Mouse (Mus musculus) forebrain, embryonic 13.5 days (tissue): ENCODE results near the gene Ccdc162. TPM values are rescaled to one million over a fixed set of nuclear protein-coding genes. Genes with fewer than 3 reads are reported as not detected.

Source experiments
- ATAC-seq: fragments of 200-750 bp; cut with Nextera tagmentation; 2 replicates; pipeline ENCODE4 v1.8.0; 2017
- H3K27ac ChIP-seq: fragments of 300-500 bp; sonication (generic); 2 replicates; pipeline ENCODE4 v1.5.1; 2015; ENCODE audit warnings: inconsistent platforms, mild to moderate bottlenecking, moderate library complexity
- H3K27me3 ChIP-seq: fragments of 300-500 bp; sonication (generic); 2 replicates; pipeline ENCODE4 v1.6.1; 2015; ENCODE audit warnings: mild to moderate bottlenecking, inconsistent platforms
- H3K36me3 ChIP-seq: fragments of 300-500 bp; sonication (generic); 2 replicates; pipeline ENCODE4 v1.6.1; 2015; ENCODE audit warnings: mild to moderate bottlenecking, inconsistent platforms; ENCODE audit not compliant: poor library complexity, severe bottlenecking
- H3K4me1 ChIP-seq: fragments of 300-500 bp; sonication (generic); 2 replicates; pipeline ENCODE4 v1.6.1; 2015; ENCODE audit warnings: inconsistent platforms
- H3K4me2 ChIP-seq: fragments of 300-500 bp; sonication (generic); 2 replicates; pipeline ENCODE4 v1.6.1; 2015; ENCODE audit warnings: inconsistent platforms, mild to moderate bottlenecking, moderate library complexity
- H3K4me3 ChIP-seq: fragments of 300-500 bp; sonication (generic); 2 replicates; pipeline ENCODE4 v1.5.1; 2015; ENCODE audit warnings: mild to moderate bottlenecking, inconsistent platforms
- H3K9ac ChIP-seq: fragments of 300-500 bp; sonication (generic); 2 replicates; pipeline ENCODE4 v1.6.1; 2015; ENCODE audit warnings: mild to moderate bottlenecking, inconsistent platforms
- H3K9me3 ChIP-seq: fragments of 300-500 bp; sonication (generic); replicated peaks from 2 replicates; pipeline ENCODE4 v1.6.1; 2016; ENCODE audit warnings: inconsistent platforms
- WGBS: fragments of 180-500 bp; shearing (Covaris S2); methylation state at CpG from one replicate; pipeline ENCODE4 v1.1.7; 2015; 5-methylcytosine and 5-hydroxymethylcytosine counted together
- polyA plus RNA-seq: library from polyadenylated mRNA; unstranded; fragments of >200 nt; fragmentation: Nextera tagmentation; extraction: Ambion mirVana; gene quantifications from 2 replicates; pipeline ENCODE4 v1.2.1, GENCODE M21; 2015

The Ccdc162 gene
- polyA plus RNA-seq, 1 experiment from 2014 or later, result 0.31 TPM

DNA sequence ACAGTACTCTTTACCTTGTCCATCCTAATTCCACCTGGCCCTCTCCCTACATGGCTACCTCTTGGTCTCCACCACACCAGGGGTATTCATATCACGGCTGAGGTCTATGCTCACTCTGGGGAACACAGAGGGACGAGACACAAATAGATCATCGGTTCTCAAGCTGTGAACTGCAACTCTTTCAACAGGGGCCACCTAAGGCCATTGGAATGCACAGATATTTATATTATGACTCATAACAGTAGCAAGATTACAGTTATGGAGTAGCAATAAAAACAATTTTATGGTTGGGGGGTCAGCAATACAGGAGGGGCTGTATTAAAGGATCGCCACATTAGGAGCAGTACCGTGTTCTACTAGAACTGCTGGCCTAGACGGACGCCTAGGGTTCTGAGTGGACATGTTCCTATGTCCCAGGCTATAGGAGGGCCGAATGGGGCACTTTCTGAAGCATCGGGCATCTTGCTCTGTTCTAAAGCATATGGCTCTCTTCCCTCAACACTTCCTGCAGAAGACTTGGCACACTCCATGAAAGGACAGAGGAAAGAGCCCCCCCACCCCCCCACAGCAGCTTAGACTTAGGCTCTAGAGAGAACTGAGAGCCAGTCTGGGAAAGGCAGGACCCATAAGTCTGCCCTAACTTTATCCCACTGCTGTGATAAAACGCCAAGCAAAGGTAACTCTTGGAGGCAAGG is 154.6 kb downstream of the Ccdc162 start:
- Histone ChIP-seq H3K27ac (no peak overlapping the region), H3K36me3 (no peaks in the 10 kb centered on the region), H3K9ac (no peak overlapping the region), H3K4me2 (no peak overlapping the region), H3K4me1 (no peaks in the 10 kb centered on the region), H3K27me3 (no peaks in the 10 kb centered on the region), H3K9me3 (peaks cover 15% of the 10 kb centered on the region; the same call in 1 of the 2 replicates), H3K4me3 (no peak overlapping the region)
- no peak for ATAC-seq
- 93% methylated on average over 10 of the region's 10 CpGs for WGBS

DNA sequence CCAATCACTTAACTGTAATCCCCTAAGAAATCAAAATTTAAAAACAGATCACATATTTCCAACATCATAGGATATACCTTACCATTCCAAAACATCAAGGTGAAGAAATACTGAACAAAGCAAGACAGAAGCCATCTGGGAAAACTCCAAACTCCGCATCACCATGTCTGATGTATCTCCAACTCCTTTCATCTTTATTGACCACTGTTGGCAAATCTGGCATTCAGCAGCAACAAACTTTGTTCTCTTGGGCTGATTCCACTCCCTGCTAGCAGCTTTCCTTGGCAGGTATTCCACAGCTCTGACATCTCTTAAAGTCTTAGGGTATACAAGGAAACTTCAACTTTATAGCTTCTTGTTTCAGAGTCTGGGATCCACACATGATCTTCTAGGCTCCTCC is 158.0 kb downstream of the Ccdc162 start:
- Histone ChIP-seq H3K36me3 (no peaks in the 10 kb centered on the region), H3K4me1 (peaks cover 4% of the 10 kb centered on the region), H3K27ac (no peak overlapping the region), H3K9ac (no peak overlapping the region), H3K27me3 (no peaks in the 10 kb centered on the region), H3K9me3 (peaks cover 15% of the 10 kb centered on the region; the same call in 1 of the 2 replicates), H3K4me3 (no peak overlapping the region), H3K4me2 (no peak overlapping the region)
- ATAC-seq, result no peak
- WGBS, result 100% methylated on average over 1 of the region's 1 CpGs

- no peak overlapping the region for H3K4me3 ChIP-seq
- 0 out of 2 replicates have a peak, but pooled peaks cover 3% of the 10 kb centered on the region for H3K9me3 ChIP-seq
- no peaks in the 10 kb centered on the region for H3K27me3 ChIP-seq
- WGBS, result 87% methylated on average over 3 of the region's 3 CpGs
- no peak overlapping the region for H3K4me2 ChIP-seq
- no peak overlapping the region for H3K27ac ChIP-seq
- peaks cover 12% of the 10 kb centered on the region for H3K4me1 ChIP-seq
- no peak overlapping the region for H3K9ac ChIP-seq
- H3K36me3 ChIP-seq, result no peaks in the 10 kb centered on the region
- no peak for ATAC-seq
These were observed 161.4 kb downstream of the Ccdc162 start for GRCm38 (mm10) chr10:41555081-41555480.

GRCm38 (mm10) chr10:41553711-41554110 is 162.7 kb downstream of the Ccdc162 start:
- no peak overlapping the region for H3K4me2 ChIP-seq
- H3K36me3 ChIP-seq, result no peaks in the 10 kb centered on the region
- no peaks in the 10 kb centered on the region for H3K27me3 ChIP-seq
- WGBS, result 63% methylated on average over 4 of the region's 4 CpGs
- H3K9me3 ChIP-seq, result peaks cover 9% of the 10 kb centered on the region
- ATAC-seq, result no peak
- H3K4me3 ChIP-seq, result no peak overlapping the region
- peaks cover 12% of the 10 kb centered on the region for H3K4me1 ChIP-seq
- H3K9ac ChIP-seq, result no peak overlapping the region
- H3K27ac ChIP-seq, result no peak overlapping the region

- 32% methylated on average over 14 of the region's 14 CpGs for WGBS
These were observed 163.4 kb downstream of the Ccdc162 start for GRCm38 (mm10) chr10:41552847-41553589.

DNA sequence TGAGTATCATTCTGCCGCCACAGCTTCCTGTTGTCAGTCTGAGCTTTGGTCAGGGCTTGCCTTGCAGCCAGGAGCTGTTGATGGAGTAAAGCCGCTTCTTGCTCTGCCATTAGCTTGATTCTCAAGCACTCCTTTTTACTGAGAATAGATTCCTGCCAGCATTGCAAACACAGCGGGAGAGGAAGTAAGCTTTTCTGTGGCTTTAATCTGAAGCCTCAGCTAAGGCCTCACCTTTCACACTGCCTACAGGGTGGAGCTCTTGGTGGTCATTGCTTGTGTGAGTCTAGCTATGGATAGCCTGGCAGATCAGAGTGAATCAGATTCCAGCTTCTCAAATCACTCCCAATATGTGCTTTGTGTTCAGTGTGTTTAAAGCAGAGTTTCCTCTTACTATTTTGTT is 164.1 kb downstream of the Ccdc162 start:
- Histone ChIP-seq H3K4me1 (peaks cover 12% of the 10 kb centered on the region), H3K9ac (no peak overlapping the region), H3K27ac (no peak overlapping the region), H3K27me3 (no peaks in the 10 kb centered on the region), H3K36me3 (no peaks in the 10 kb centered on the region), H3K4me3 (no peak overlapping the region), H3K4me2 (no peak overlapping the region), H3K9me3 (peaks cover 9% of the 10 kb centered on the region)
- ATAC-seq, result no peak
- 15% methylated on average over 3 of the region's 3 CpGs for WGBS

More at GRCm38 (mm10) chr10:41552847-41553589, 163.4 kb downstream of the Ccdc162 start:
- H3K36me3 ChIP-seq, result no peaks in the 10 kb centered on the region
- H3K4me2 ChIP-seq, result no peak overlapping the region
- H3K9me3 ChIP-seq, result peaks cover 9% of the 10 kb centered on the region
- no peak overlapping the region for H3K27ac ChIP-seq
- peak; percentile 70 for ATAC-seq
- no peak overlapping the region for H3K9ac ChIP-seq
- H3K4me3 ChIP-seq, result no peak overlapping the region
- no peaks in the 10 kb centered on the region for H3K27me3 ChIP-seq
- H3K4me1 ChIP-seq, result peaks cover 12% of the 10 kb centered on the region

GRCm38 (mm10) chr10:41550711-41551110 is 165.7 kb downstream of the Ccdc162 start:
- Histone ChIP-seq H3K27me3 (no peaks in the 10 kb centered on the region), H3K4me1 (peaks cover 12% of the 10 kb centered on the region), H3K36me3 (no peaks in the 10 kb centered on the region), H3K4me3 (no peak overlapping the region), H3K4me2 (no peak overlapping the region), H3K9me3 (peaks cover 9% of the 10 kb centered on the region), H3K27ac (no peak overlapping the region), H3K9ac (no peak overlapping the region)
- 86% methylated on average over 7 of the region's 7 CpGs for WGBS
- no peak for ATAC-seq

GRCm38 (mm10) chr10:41546396-41547165 is 169.9 kb downstream of the Ccdc162 start:
- peaks cover 9% of the 10 kb centered on the region for H3K9me3 ChIP-seq
- no peak for ATAC-seq
- H3K9ac ChIP-seq, result no peak overlapping the region
- no peak overlapping the region for H3K27ac ChIP-seq
- WGBS, result 77% methylated on average over 13 of the region's 13 CpGs
- H3K4me2 ChIP-seq, result no peak overlapping the region
- no peaks in the 10 kb centered on the region for H3K27me3 ChIP-seq
- peaks cover 13% of the 10 kb centered on the region for H3K4me1 ChIP-seq
- H3K4me3 ChIP-seq, result no peak overlapping the region
- no peaks in the 10 kb centered on the region for H3K36me3 ChIP-seq

- Histone ChIP-seq H3K36me3 (no peaks in the 10 kb centered on the region), H3K4me3 (no peak overlapping the region), H3K4me2 (no peak overlapping the region), H3K4me1 (peaks cover 13% of the 10 kb centered on the region), H3K9ac (no peak overlapping the region), H3K27me3 (no peaks in the 10 kb centered on the region), H3K27ac (no peak overlapping the region), H3K9me3 (peaks cover 9% of the 10 kb centered on the region)
- 56% methylated on average over 7 of the region's 7 CpGs for WGBS
- ATAC-seq, result no peak
These were observed 171.1 kb downstream of the Ccdc162 start for GRCm38 (mm10) chr10:41545224-41545755.

- Histone ChIP-seq H3K27ac (no peak overlapping the region), H3K4me2 (no peak overlapping the region), H3K27me3 (no peaks in the 10 kb centered on the region), H3K4me3 (no peak overlapping the region), H3K36me3 (no peaks in the 10 kb centered on the region), H3K9ac (no peak overlapping the region), H3K9me3 (peaks cover 8% of the 10 kb centered on the region), H3K4me1 (peaks cover 13% of the 10 kb centered on the region)
- WGBS, result 4% methylated on average over 7 of the region's 7 CpGs
- no peak for ATAC-seq
These were observed 171.8 kb downstream of the Ccdc162 start for GRCm38 (mm10) chr10:41544481-41545190.

GRCm38 (mm10) chr10:41543844-41544243 is 172.6 kb downstream of the Ccdc162 start:
- Histone ChIP-seq H3K9ac (no peak overlapping the region), H3K27ac (no peak overlapping the region), H3K4me3 (no peak overlapping the region), H3K36me3 (0 out of 2 replicates have a peak, but pooled peaks cover 6% of the 10 kb centered on the region), H3K27me3 (no peaks in the 10 kb centered on the region), H3K4me2 (no peak overlapping the region), H3K9me3 (no peaks in the 10 kb centered on the region), H3K4me1 (peaks cover 13% of the 10 kb centered on the region)
- ATAC-seq, result no peak
- 84% methylated on average over 2 of the region's 2 CpGs for WGBS
